ENCODE assay signal across 27 mouse cellular contexts in genomic region chr1:90212376-90212775, GRCm38 (mm10). TPM values are rescaled to one million over a fixed set of nuclear protein-coding genes. Genes with fewer than 3 reads are reported as not detected.
DNase-seq lines count a peak whose midpoint lies in the region; ATAC-seq and TF ChIP-seq lines count a peak whose summit lies in the region.
"Had no signal": no experiment of that assay in that cellular context is flagged by ENCODE, and none has a peak within 500 bp of the region (broad histone marks: within the 10 kb centered on the region; RNA-seq: fewer than 3 reads in every experiment).

No protein-coding gene starts in this region.

- 0 out of 2 replicates have a peak overlapping the region, but pooled peaks have one; percentile 19 for H3K4me2 ChIP-seq in forebrain, embryonic 13.5 days
- H3K4me2 ChIP-seq in forebrain, embryonic 16.5 days (ENCODE audit: low read length) = no peak overlapping the region
- H3K4me2 ChIP-seq in hindbrain, embryonic 13.5 days = no peak overlapping the region
- H3K4me2 ChIP-seq in lung, postnatal 0 days (replicated peaks; ENCODE audit: low read depth, low read length) = no peak overlapping the region
- H3K4me2 ChIP-seq: neural tube, embryonic 15.5 days had no signal

- TF ChIP-seq EP300 in lung, postnatal 0 days (IDR thresholded peaks at IDR 0.05) = no peak

- no peak overlapping the region for H3K4me3 ChIP-seq in forebrain, embryonic 13.5 days
- no peak overlapping the region for H3K4me3 ChIP-seq in forebrain, embryonic 16.5 days (replicated peaks; ENCODE audit: low read length)
- no peak overlapping the region for H3K4me3 ChIP-seq in hindbrain, embryonic 10.5 days
- H3K4me3 ChIP-seq in hindbrain, embryonic 13.5 days = no peak overlapping the region
- no peak overlapping the region for H3K4me3 ChIP-seq in lung, postnatal 0 days (ENCODE audit: low read depth, low read length)
- H3K4me3 ChIP-seq: heart, embryonic 10.5 days; neural tube, embryonic 15.5 days had no signal

- peaks cover 42% of the 10 kb centered on the region for H3K4me1 ChIP-seq in forebrain, embryonic 13.5 days
- H3K4me1 ChIP-seq in forebrain, embryonic 16.5 days (replicated peaks; ENCODE audit: control insufficient read depth, insufficient read depth, low read length) = peaks cover 34% of the 10 kb centered on the region
- peaks cover 63% of the 10 kb centered on the region for H3K4me1 ChIP-seq in hindbrain, embryonic 10.5 days (replicated peaks)
- H3K4me1 ChIP-seq in hindbrain, embryonic 13.5 days (replicated peaks) = peaks cover 51% of the 10 kb centered on the region
- no peaks in the 10 kb centered on the region for H3K4me1 ChIP-seq in lung, postnatal 0 days (ENCODE audit: insufficient read depth, low read depth, low read length)

- H3K36me3 ChIP-seq in forebrain, embryonic 13.5 days (ENCODE audit: poor library complexity, severe bottlenecking) = peaks cover 37% of the 10 kb centered on the region
- peaks cover 5% of the 10 kb centered on the region; the same call in 1 of the 2 replicates for H3K36me3 ChIP-seq in forebrain, embryonic 16.5 days (ENCODE audit: control insufficient read depth, insufficient read depth)
- H3K36me3 ChIP-seq in hindbrain, embryonic 10.5 days = peaks cover 76% of the 10 kb centered on the region
- peaks cover 15% of the 10 kb centered on the region for H3K36me3 ChIP-seq in hindbrain, embryonic 13.5 days
- no peaks in the 10 kb centered on the region for H3K36me3 ChIP-seq in lung, postnatal 0 days (ENCODE audit: insufficient read depth, low read length)

- H3K9me3 ChIP-seq in forebrain, embryonic 13.5 days (replicated peaks) = no peaks in the 10 kb centered on the region
- H3K9me3 ChIP-seq in forebrain, embryonic 16.5 days (ENCODE audit: control insufficient read depth, low read length) = no peaks in the 10 kb centered on the region
- H3K9me3 ChIP-seq in hindbrain, embryonic 10.5 days = no peaks in the 10 kb centered on the region
- no peaks in the 10 kb centered on the region for H3K9me3 ChIP-seq in hindbrain, embryonic 13.5 days
- H3K9me3 ChIP-seq in lung, postnatal 0 days (ENCODE audit: low read length) = no peaks in the 10 kb centered on the region
- H3K9me3 ChIP-seq: heart, embryonic 10.5 days; neural tube, embryonic 15.5 days had no signal

- H3K27ac ChIP-seq in forebrain, embryonic 13.5 days = no peak overlapping the region
- no peak overlapping the region for H3K27ac ChIP-seq in forebrain, embryonic 16.5 days (ENCODE audit: low read length)
- H3K27ac ChIP-seq in hindbrain, embryonic 10.5 days = 0 out of 2 replicates have a peak overlapping the region, but pooled peaks have one; percentile 5
- no peak overlapping the region for H3K27ac ChIP-seq in hindbrain, embryonic 13.5 days
- no peak overlapping the region for H3K27ac ChIP-seq in lung, postnatal 0 days (ENCODE audit: low read length)
- H3K27ac ChIP-seq: heart, embryonic 10.5 days; liver, embryonic 14.5 days; neural tube, embryonic 15.5 days had no signal

- no peak for TF ChIP-seq CTCF in lung, postnatal 0 days (IDR thresholded peaks at IDR 0.05)

- no peak for ATAC-seq in forebrain, embryonic 13.5 days
- ATAC-seq in forebrain, embryonic 16.5 days = no peak
- ATAC-seq in hindbrain, embryonic 13.5 days (ENCODE audit: low FRiP score) = no peak
- ATAC-seq in lung, postnatal 0 days = no peak
- ATAC-seq: forebrain, postnatal 0 days had no signal

- 82% methylated on average over 6 of the region's 6 CpGs for WGBS in forebrain, embryonic 13.5 days
- 91% methylated on average over 6 of the region's 6 CpGs for WGBS in forebrain, embryonic 16.5 days
- 90% methylated on average over 6 of the region's 6 CpGs for WGBS in hindbrain, embryonic 10.5 days
- 84% methylated on average over 6 of the region's 6 CpGs for whole genome bisulfite sequencing in hindbrain, embryonic 13.5 days
- WGBS in lung, postnatal 0 days = 89% methylated on average over 6 of the region's 6 CpGs

- no peaks in the 10 kb centered on the region for H3K27me3 ChIP-seq in forebrain, embryonic 13.5 days
- H3K27me3 ChIP-seq in forebrain, embryonic 16.5 days (replicated peaks; ENCODE audit: control insufficient read depth, insufficient read depth, low read length) = no peaks in the 10 kb centered on the region
- H3K27me3 ChIP-seq in hindbrain, embryonic 10.5 days (ENCODE audit: insufficient read depth, poor library complexity, severe bottlenecking) = no peaks in the 10 kb centered on the region
- H3K27me3 ChIP-seq in hindbrain, embryonic 13.5 days = no peaks in the 10 kb centered on the region
- H3K27me3 ChIP-seq in lung, postnatal 0 days (replicated peaks; ENCODE audit: insufficient read depth, low read length) = no peaks in the 10 kb centered on the region; the same call in 1 of the 2 replicates
- H3K27me3 ChIP-seq: CH12.LX; neural tube, embryonic 15.5 days had no signal

- no peak overlapping the region for H3K9ac ChIP-seq in forebrain, embryonic 13.5 days
- no peak overlapping the region for H3K9ac ChIP-seq in forebrain, embryonic 16.5 days (replicated peaks; ENCODE audit: low read depth, low read length)
- H3K9ac ChIP-seq in hindbrain, embryonic 13.5 days = no peak overlapping the region
- no peak overlapping the region for H3K9ac ChIP-seq in lung, postnatal 0 days (replicated peaks; ENCODE audit: low read depth)
- H3K9ac ChIP-seq: forebrain, postnatal 0 days; liver, embryonic 14.5 days; neural tube, embryonic 15.5 days had no signal

- no peak for DNase-seq in hindbrain, embryonic 10.5 days (ENCODE audit: low spot score)
- peak; percentile 92 for DNase-seq in kidney, adult 9 months
- DNase-seq in kidney, postnatal 10 days = no peak
- no peak for DNase-seq in lung, postnatal 0 days (ENCODE audit: low spot score)
- DNase-seq: adrenal gland, postnatal 10 days; cerebellum, adult 11 months; cerebellum, adult 9-10 months; cerebellum, postnatal 36 days; forebrain, postnatal 0 days; gastrocnemius, postnatal 10 days; liver; lung, adult 2 months; lung, postnatal 14 days; midbrain, embryonic 14.5 days; retina, postnatal 1 day; right cerebral cortex, postnatal 14 days had no signal

RNA-seq across cellular contexts. Expression of gene Ackr3, which starts 8.6 kb away (rescaled TPM):
- polyA plus RNA-seq in forebrain, embryonic 13.5 days (2015; fragmentation: Nextera tagmentation; extraction: Ambion mirVana) = 28.5 and 29.1 TPM in 2 replicates
- polyA plus RNA-seq in forebrain, embryonic 16.5 days (2015; fragmentation: Nextera tagmentation; extraction: Ambion mirVana) = 20.3 and 26.1 TPM in 2 replicates
- 19.2 and 22.3 TPM in 2 replicates for polyA plus RNA-seq in hindbrain, embryonic 10.5 days (2016; fragmentation: Nextera tagmentation; extraction: Ambion mirVana)
- 13.1 and 13.9 TPM in 2 replicates for polyA plus RNA-seq in hindbrain, embryonic 13.5 days (2015; fragmentation: Nextera tagmentation; extraction: Ambion mirVana)
- polyA plus RNA-seq in lung, postnatal 0 days (2015; fragmentation: Nextera tagmentation; extraction: Ambion mirVana) = 38.4 and 54.8 TPM in 2 replicates

RNA-seq across cellular contexts. Expression of gene Iqca, which starts 59.2 kb away (rescaled TPM):
- 0.62 and 0.93 TPM in 2 replicates for polyA plus RNA-seq in forebrain, embryonic 13.5 days (2015; fragmentation: Nextera tagmentation; extraction: Ambion mirVana)
- 0.45 and 0.67 TPM in 2 replicates for polyA plus RNA-seq in forebrain, embryonic 16.5 days (2015; fragmentation: Nextera tagmentation; extraction: Ambion mirVana)
- polyA plus RNA-seq in hindbrain, embryonic 10.5 days (2016; fragmentation: Nextera tagmentation; extraction: Ambion mirVana) = 0.25 and 1.4 TPM in 2 replicates
- polyA plus RNA-seq in hindbrain, embryonic 13.5 days (2015; fragmentation: Nextera tagmentation; extraction: Ambion mirVana) = 0.78 and 1.6 TPM in 2 replicates
- polyA plus RNA-seq in lung, postnatal 0 days (2015; fragmentation: Nextera tagmentation; extraction: Ambion mirVana) = 4.6 and 5.7 TPM in 2 replicates
- polyA plus RNA-seq: C2C12; embryonic facial prominence, embryonic 11.5 days; small intestine, adult 2 months; stomach, embryonic 14.5 days had no signal
